Mouse (Mus musculus) myocyte (in vitro differentiated cells): ENCODE results near the gene Mc3r. TPM values are rescaled to one million over a fixed set of nuclear protein-coding genes. Genes with fewer than 3 reads are reported as not detected.

ENCODE experiments used
- H3K27me3 ChIP-seq: one replicate; pipeline ENCODE4 v1.6.1; 2011; ENCODE audit not compliant: control insufficient read depth, insufficient read depth, insufficient read length
- H3K36me3 ChIP-seq: one replicate; pipeline ENCODE4 v1.6.1; 2011; ENCODE audit not compliant: control insufficient read depth, insufficient read depth
- H3K4me2 ChIP-seq: one replicate; pipeline ENCODE4 v1.6.1; 2011; ENCODE audit warnings: low read depth, control low read depth
- H3K4me3 ChIP-seq: one replicate; pipeline ENCODE4 v1.5.1; 2011; ENCODE audit warnings: mild to moderate bottlenecking, control low read depth, moderate library complexity
- H3K79me2 ChIP-seq: one replicate; pipeline ENCODE4 v1.6.1; 2011; ENCODE audit not compliant: control insufficient read depth, insufficient read depth
- H3ac ChIP-seq: one replicate; pipeline ENCODE4 v1.6.1; 2011; ENCODE audit not compliant: control insufficient read depth, insufficient read length
- CEBPB ChIP-seq: IDR thresholded peaks from 2 replicates; pipeline ENCODE4 v1.6.1; 2011; ENCODE audit warnings: mild to moderate bottlenecking, moderate library complexity; ENCODE audit not compliant: poor library complexity, insufficient read depth, severe bottlenecking
- E2F4 ChIP-seq: IDR thresholded peaks from one replicate; pipeline ENCODE4 v1.6.1; 2011; ENCODE audit warnings: mild to moderate bottlenecking, control low read depth, moderate library complexity; ENCODE audit not compliant: insufficient read depth
- MAX ChIP-seq: IDR thresholded peaks from one replicate; pipeline ENCODE4 v1.6.1; 2011; ENCODE audit warnings: low read depth, mild to moderate bottlenecking, control low read depth
- MYOD1 ChIP-seq, 3 experiments: IDR thresholded peaks; one replicate each; pipeline ENCODE4 v1.6.1; 2011; ENCODE audit warnings: control low read depth in 2 of 3, low read depth in 2 of 3, mild to moderate bottlenecking in 2 of 3, moderate library complexity in 1 of 3; ENCODE audit not compliant: insufficient read length in 2 of 3, control insufficient read depth in 1 of 3
- MYOG ChIP-seq, 3 experiments: IDR thresholded peaks; one replicate each; pipeline ENCODE4 v1.6.1; 2011; ENCODE audit warnings: control low read depth in 2 of 3, low read depth in 2 of 3, mild to moderate bottlenecking in 2 of 3; ENCODE audit not compliant: insufficient read length in 2 of 3, control insufficient read depth in 1 of 3, insufficient read depth in 1 of 3
- POLR2A ChIP-seq: IDR thresholded peaks from one replicate; pipeline ENCODE4 v1.6.1; 2011; ENCODE audit warnings: low read depth, mild to moderate bottlenecking, control low read depth, moderate library complexity; ENCODE audit not compliant: insufficient read length
- POLR2AphosphoS2 ChIP-seq: IDR thresholded peaks from one replicate; pipeline ENCODE4 v1.6.1; 2011; ENCODE audit warnings: low read depth, control low read depth; ENCODE audit not compliant: insufficient read length
- REST ChIP-seq: IDR thresholded peaks from one replicate; pipeline ENCODE4 v1.6.1; 2011; ENCODE audit warnings: mild to moderate bottlenecking, control low read depth, moderate library complexity; ENCODE audit not compliant: insufficient read depth, insufficient read length
- SRF ChIP-seq: IDR thresholded peaks from one replicate; pipeline ENCODE4 v1.6.1; 2011; ENCODE audit warnings: low read depth; ENCODE audit not compliant: control insufficient read depth, insufficient read length
- TCF12 ChIP-seq: IDR thresholded peaks from one replicate; pipeline ENCODE4 v1.6.1; 2011; ENCODE audit warnings: mild to moderate bottlenecking, control low read depth; ENCODE audit not compliant: poor library complexity, insufficient read depth, severe bottlenecking
- TCF3 ChIP-seq: IDR thresholded peaks from one replicate; pipeline ENCODE4 v1.6.1; 2011; ENCODE audit warnings: low read depth, control low read depth; ENCODE audit not compliant: insufficient read length
- USF1 ChIP-seq: IDR thresholded peaks from one replicate; pipeline ENCODE4 v1.6.1; 2011; ENCODE audit warnings: low read depth, mild to moderate bottlenecking, control low read depth, moderate library complexity
- polyA plus RNA-seq: library from polyadenylated mRNA; unstranded; fragments of >200 nt; fragmentation: generic; extraction: Trizol; gene quantifications from one replicate; pipeline ENCODE4 v1.2.1, GENCODE M21; 2012; ENCODE audit warnings: missing spikeins

The Mc3r gene
- polyA plus RNA-seq, 1 experiment, result not detected

GRCm38 (mm10) chr2:172291025-172291424, 42.7 kb downstream of the Mc3r start:
- H3ac ChIP-seq, result no peak overlapping the region
- TF ChIP-seq MYOG (IDR thresholded peaks at IDR 0.05; ENCODE audit: control insufficient read depth in 1 of 3, insufficient read depth in 1 of 3, insufficient read length in 2 of 3, low read depth in 2 of 3) (no peak), POLR2A (no peak), SRF (no peak), E2F4 (no peak)
- H3K27me3 ChIP-seq, result no peaks in the 10 kb centered on the region
- no peaks in the 10 kb centered on the region for H3K36me3 ChIP-seq
- H3K4me2 ChIP-seq, result no peak overlapping the region
- no peaks in the 10 kb centered on the region for H3K79me2 ChIP-seq
- H3K4me3 ChIP-seq, result no peak overlapping the region

DNA sequence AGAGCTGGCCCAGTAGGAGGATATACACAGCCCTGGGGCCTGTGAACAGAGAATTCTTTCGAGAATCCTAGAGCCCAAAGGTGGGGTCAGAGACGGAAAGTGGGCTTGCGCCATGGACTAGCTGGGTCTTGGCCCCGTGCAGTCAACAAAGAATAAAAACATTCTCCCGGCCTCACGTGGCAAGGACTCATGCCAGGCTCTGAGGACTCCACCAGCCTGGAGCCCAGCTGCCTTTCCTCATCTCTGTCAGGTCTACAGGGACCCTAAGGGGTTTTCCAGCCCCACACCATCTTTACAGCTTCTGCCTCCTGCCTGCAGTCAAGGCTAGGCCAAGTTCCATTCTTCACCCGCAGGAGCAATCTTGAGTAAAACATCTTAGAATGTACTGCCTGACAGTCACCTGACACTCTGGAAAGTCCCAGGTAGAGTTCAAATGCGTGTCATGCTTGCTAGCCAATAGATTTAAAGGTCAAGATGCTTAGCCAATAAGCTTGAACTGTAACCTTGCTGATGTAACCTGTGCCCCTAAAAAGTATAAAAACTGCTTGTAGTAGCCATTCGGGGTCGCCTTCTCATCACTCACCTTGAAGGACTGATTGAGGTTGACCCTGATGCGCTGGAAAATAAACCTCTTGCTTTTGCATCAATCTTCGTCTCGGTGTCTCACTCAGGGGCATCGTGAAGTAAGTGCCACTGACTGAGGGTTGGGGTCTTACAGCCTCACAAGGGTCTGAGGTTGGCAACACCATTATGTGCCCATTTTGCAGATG, 43.6 kb downstream of the Mc3r start:
- Histone ChIP-seq H3K36me3 (no peaks in the 10 kb centered on the region), H3K79me2 (no peaks in the 10 kb centered on the region), H3K4me3 (no peak overlapping the region), H3K27me3 (no peaks in the 10 kb centered on the region), H3ac (no peak overlapping the region), H3K4me2 (no peak overlapping the region)
- TF ChIP-seq MAX, result no peak
- TF ChIP-seq POLR2AphosphoS2, result no peak
- TF ChIP-seq SRF, result no peak
- no peak for TF ChIP-seq TCF12
- TF ChIP-seq TCF3, result no peak
- no peak for TF ChIP-seq MYOG (IDR thresholded peaks at IDR 0.05; ENCODE audit: control insufficient read depth in 1 of 3, insufficient read depth in 1 of 3, insufficient read length in 2 of 3, low read depth in 2 of 3)

DNA sequence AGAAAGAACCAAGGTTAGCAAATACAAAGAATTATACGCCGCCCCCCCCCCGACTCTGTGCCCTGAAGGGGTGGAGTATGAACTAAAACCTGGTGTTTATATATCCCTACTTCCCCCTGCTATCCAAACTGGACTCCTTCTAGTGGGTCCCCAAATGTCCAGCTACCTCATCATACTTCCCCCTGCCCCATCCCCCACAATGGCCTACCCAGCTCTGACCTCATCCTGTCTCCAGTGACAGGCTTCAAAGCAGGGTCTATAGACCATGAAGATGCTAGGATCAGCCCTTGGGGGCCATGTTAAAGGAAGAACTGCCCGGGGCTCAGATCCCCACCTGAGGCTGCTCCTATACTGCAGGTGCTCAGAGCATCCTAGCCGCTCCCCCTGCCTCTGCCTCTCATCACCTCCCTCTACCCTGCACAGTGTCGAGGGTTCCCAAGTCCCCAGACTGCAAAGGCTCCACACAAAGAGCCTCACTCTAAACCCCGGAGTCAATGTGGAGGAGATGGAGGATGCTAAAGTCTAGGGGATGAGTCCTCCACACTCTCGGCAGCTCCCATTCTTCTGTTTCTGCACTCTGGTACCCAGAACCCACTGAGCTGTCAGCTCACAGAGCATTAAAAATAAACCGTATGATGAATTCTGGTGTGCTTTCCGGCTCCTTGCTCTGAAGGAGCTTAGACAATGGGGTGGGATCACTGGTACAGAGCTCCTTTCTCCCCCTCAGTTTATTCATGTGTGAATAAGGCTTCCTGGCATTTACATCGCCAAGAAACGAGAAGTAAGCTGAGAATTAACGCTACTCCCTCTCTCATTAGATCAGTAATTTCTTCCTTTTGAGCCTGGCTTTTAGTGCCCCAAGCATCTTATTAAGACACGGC, 44.5 kb downstream of the Mc3r start:
- no peaks in the 10 kb centered on the region for H3K27me3 ChIP-seq
- H3K4me2 ChIP-seq, result no peak overlapping the region
- H3ac ChIP-seq, result no peak overlapping the region
- no peak overlapping the region for H3K4me3 ChIP-seq
- TF ChIP-seq POLR2A (no peak), REST (no peak), E2F4 (no peak), TCF12 (no peak), CEBPB (no peak), MYOG (IDR thresholded peaks at IDR 0.05; ENCODE audit: control insufficient read depth in 1 of 3, insufficient read depth in 1 of 3, insufficient read length in 2 of 3, low read depth in 2 of 3) (no peak), TCF3 (no peak), MYOD1 (IDR thresholded peaks at IDR 0.05; ENCODE audit: control insufficient read depth in 1 of 3, insufficient read length in 2 of 3, low read depth in 2 of 3) (no peak), SRF (no peak), USF1 (no peak), POLR2AphosphoS2 (no peak)
- H3K36me3 ChIP-seq, result no peaks in the 10 kb centered on the region
- H3K79me2 ChIP-seq, result no peaks in the 10 kb centered on the region

DNA sequence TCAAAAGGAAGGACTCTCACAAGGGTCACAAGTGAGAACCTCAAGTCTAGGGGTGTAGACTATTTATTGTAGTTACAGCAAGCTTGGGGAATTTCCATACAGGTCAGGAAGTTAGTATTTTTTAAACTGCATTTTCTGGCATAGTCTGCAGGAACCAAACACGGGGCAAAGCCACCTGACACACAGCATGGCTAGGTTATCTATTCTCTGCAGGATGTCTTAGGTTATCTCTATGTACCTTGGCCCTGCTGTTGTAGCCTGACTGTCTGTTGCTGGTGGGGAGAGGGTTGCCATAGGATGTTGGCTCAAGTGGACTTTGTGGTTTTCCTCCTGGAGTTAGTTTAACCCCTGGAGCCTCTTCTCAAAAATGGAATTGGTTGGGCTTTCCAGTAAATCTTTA, 49.8 kb downstream of the Mc3r start:
- Histone ChIP-seq H3K36me3 (no peaks in the 10 kb centered on the region), H3ac (no peak overlapping the region), H3K27me3 (no peaks in the 10 kb centered on the region), H3K4me2 (peak overlapping the region; percentile 8), H3K4me3 (no peak overlapping the region), H3K79me2 (no peaks in the 10 kb centered on the region)
- TF ChIP-seq MYOD1 (IDR thresholded peaks at IDR 0.05; ENCODE audit: control insufficient read depth in 1 of 3, insufficient read length in 2 of 3, low read depth in 2 of 3), result no peak
- no peak for TF ChIP-seq POLR2A
- TF ChIP-seq REST, result no peak
- no peak for TF ChIP-seq USF1
- no peak for TF ChIP-seq TCF12
- TF ChIP-seq CEBPB, result no peak
- no peak for TF ChIP-seq E2F4
- TF ChIP-seq MYOG (IDR thresholded peaks at IDR 0.05; ENCODE audit: control insufficient read depth in 1 of 3, insufficient read depth in 1 of 3, insufficient read length in 2 of 3, low read depth in 2 of 3), result no peak
- no peak for TF ChIP-seq POLR2AphosphoS2
- no peak for TF ChIP-seq SRF
- TF ChIP-seq MAX, result no peak
- no peak for TF ChIP-seq TCF3

- no peak overlapping the region for H3K4me3 ChIP-seq
- no peaks in the 10 kb centered on the region for H3K79me2 ChIP-seq
- no peaks in the 10 kb centered on the region for H3K27me3 ChIP-seq
- H3K36me3 ChIP-seq, result no peaks in the 10 kb centered on the region
- H3K4me2 ChIP-seq, result peak overlapping the region; percentile 8
- H3ac ChIP-seq, result no peak overlapping the region
- TF ChIP-seq POLR2AphosphoS2, result no peak
- TF ChIP-seq CEBPB, result no peak
- no peak for TF ChIP-seq TCF12
- TF ChIP-seq SRF, result no peak
- no peak for TF ChIP-seq REST
- no peak for TF ChIP-seq MYOG (IDR thresholded peaks at IDR 0.05; ENCODE audit: control insufficient read depth in 1 of 3, insufficient read depth in 1 of 3, insufficient read length in 2 of 3, low read depth in 2 of 3)
- TF ChIP-seq MAX, result no peak
- no peak for TF ChIP-seq USF1
- TF ChIP-seq TCF3, result no peak
- no peak for TF ChIP-seq POLR2A
- no peak for TF ChIP-seq E2F4
- no peak for TF ChIP-seq MYOD1 (IDR thresholded peaks at IDR 0.05; ENCODE audit: control insufficient read depth in 1 of 3, insufficient read length in 2 of 3, low read depth in 2 of 3)
These were observed 50.2 kb downstream of the Mc3r start for GRCm38 (mm10) chr2:172298542-172298941.
